Mouse (Mus musculus) CH12.LX (cell line): ENCODE results near the gene Zfhx3.

Experiments
- CTCF ChIP-seq, 2 experiments: IDR thresholded peaks in 1 of 2; conservative IDR thresholded peaks in 1 of 2; 2 replicates each; pipeline ENCODE4 v1.5.1; 2011 to 2012; ENCODE audit warnings: low read depth in 2 of 2, low read length in 2 of 2, improper control_type of control experiment in 1 of 2, inconsistent platforms in 1 of 2, mild to moderate bottlenecking in 1 of 2, moderate library complexity in 1 of 2
- EP300 ChIP-seq: IDR thresholded peaks from 2 replicates; pipeline ENCODE4 v1.6.1; 2011; ENCODE audit warnings: low read length, improper control_type of control experiment
- MAFK ChIP-seq: IDR thresholded peaks from 2 replicates; pipeline ENCODE4 v1.6.1; 2011; ENCODE audit warnings: low read length, improper control_type of control experiment; ENCODE audit not compliant: insufficient replicate concordance
- MEF2A ChIP-seq: IDR thresholded peaks from 2 replicates; pipeline ENCODE4 v1.6.1; 2014; ENCODE audit warnings: low read depth, mild to moderate bottlenecking, inconsistent platforms, low read length, improper control_type of control experiment, borderline replicate concordance
- NRF1 ChIP-seq: IDR thresholded peaks from 2 replicates; pipeline ENCODE4 v1.6.1; 2014; ENCODE audit warnings: low read depth, mild to moderate bottlenecking, inconsistent platforms, low read length, improper control_type of control experiment, moderate library complexity
- UBTF ChIP-seq: IDR thresholded peaks from 2 replicates; pipeline ENCODE4 v1.6.1; 2012; ENCODE audit warnings: low read depth, mild to moderate bottlenecking, inconsistent platforms, low read length, improper control_type of control experiment, moderate library complexity
- ZNF384 ChIP-seq: IDR thresholded peaks from 2 replicates; pipeline ENCODE4 v1.6.1; 2012; ENCODE audit warnings: low read depth, low read length, improper control_type of control experiment, inconsistent platforms

GRCm38 (mm10) chr8:107998874-107999273 lies 56.4 kb downstream of the Zfhx3 start:
- TF ChIP-seq UBTF, result no peak
- TF ChIP-seq EP300, result no peak
- no peak for TF ChIP-seq MAFK
- no peak for TF ChIP-seq CTCF (conservative IDR thresholded peaks at IDR 0.05 in 1 of 2, IDR thresholded peaks at IDR 0.05 in 1 of 2; ENCODE audit: low read depth in 2 of 2, low read length in 2 of 2)
- TF ChIP-seq NRF1, result no peak
- no peak for TF ChIP-seq MEF2A
- TF ChIP-seq ZNF384, result no peak
